Mouse (Mus musculus) forebrain, postnatal 0 days (tissue): ENCODE data around the gene Fam189a2. TPM values are rescaled to one million over a fixed set of nuclear protein-coding genes. Genes with fewer than 3 reads are reported as not detected.
A peak's percentile ranks its signal among the peaks of the same experiment; 100 is the strongest.

ENCODE experiments used
- ATAC-seq: fragments of 200-750 bp; cut with Nextera tagmentation; 2 replicates; pipeline ENCODE4 v1.8.0; 2017; ENCODE audit warnings: mild to moderate bottlenecking, moderate library complexity
- DNase-seq: peaks from one replicate; pipeline ENCODE4 v3.0.0-alpha.2; 2015
- H3K27ac ChIP-seq: fragments of 300-500 bp; sonication (generic); 2 replicates; pipeline ENCODE4 v1.5.1; 2014; ENCODE audit warnings: low read depth, mild to moderate bottlenecking, antibody characterized with exemption, low read length, moderate library complexity, mixed read lengths
- H3K27me3 ChIP-seq: fragments of 300-500 bp; sonication (generic); 2 replicates; pipeline ENCODE4 v1.6.1; 2014; ENCODE audit warnings: mild to moderate bottlenecking, low read length, mixed read lengths; ENCODE audit not compliant: insufficient read depth
- H3K36me3 ChIP-seq: fragments of 300-500 bp; sonication (generic); 2 replicates; pipeline ENCODE4 v1.6.1; 2014; ENCODE audit warnings: mild to moderate bottlenecking, moderate library complexity; ENCODE audit not compliant: insufficient read depth
- H3K4me1 ChIP-seq: fragments of 300-500 bp; sonication (generic); 2 replicates; pipeline ENCODE4 v1.6.1; 2014; ENCODE audit warnings: antibody characterized with exemption; ENCODE audit not compliant: insufficient read depth
- H3K4me2 ChIP-seq: fragments of 300-500 bp; sonication (generic); 2 replicates; pipeline ENCODE4 v1.6.1; 2014; ENCODE audit warnings: low read depth, mild to moderate bottlenecking, moderate library complexity
- H3K4me3 ChIP-seq: fragments of 300-500 bp; sonication (generic); 2 replicates; pipeline ENCODE4 v1.5.1; 2014; ENCODE audit warnings: low read depth, low read length, mixed read lengths
- H3K9ac ChIP-seq: fragments of 300-500 bp; sonication (generic); 2 replicates; pipeline ENCODE4 v1.6.1; 2014; ENCODE audit warnings: mild to moderate bottlenecking
- H3K9me3 ChIP-seq: fragments of 300-500 bp; sonication (generic); 2 replicates; pipeline ENCODE4 v1.6.1; 2016; ENCODE audit warnings: low read length
- CTCF ChIP-seq: sonication (generic); IDR thresholded peaks from 2 replicates; pipeline ENCODE4 v1.5.1; 2016; ENCODE audit warnings: antibody characterized with exemption, control low read depth, low read depth
- WGBS: fragments of 180-500 bp; shearing (Covaris S2); extraction: QIAGEN DNeasy Blood & Tissue Kit; methylation state at CpG from one replicate; pipeline ENCODE4 v1.1.7; 2014; 5-methylcytosine and 5-hydroxymethylcytosine counted together
- polyA plus RNA-seq: library from polyadenylated mRNA; unstranded; fragments of >200 nt; fragmentation: Nextera tagmentation; extraction: Ambion mirVana; gene quantifications from 2 replicates; pipeline ENCODE4 v1.2.1, GENCODE M21; 2015
- total RNA-seq: library from RNA; depleted of rRNA; stranded (reverse); fragments of >200 nt; gene quantifications from 2 replicates; pipeline ENCODE4 v1.2.3, GENCODE M21; 2014

Fam189a2 gene
- total and polyA plus RNA-seq, 2 experiments from 2014 or later, result 2.5 to 8.2 TPM

- 99% methylated on average over 2 of the region's 2 CpGs for WGBS
- Histone ChIP-seq H3K4me2 (no peak overlapping the region), H3K36me3 (no peaks in the 10 kb centered on the region), H3K27me3 (no peaks in the 10 kb centered on the region), H3K9ac (no peak overlapping the region), H3K4me1 (no peaks in the 10 kb centered on the region), H3K27ac (no peak overlapping the region), H3K9me3 (no peaks in the 10 kb centered on the region), H3K4me3 (no peak overlapping the region)
- no peak for ATAC-seq
- no peak for DNase-seq
- no peak for TF ChIP-seq CTCF
These were observed 11.6 kb upstream of the Fam189a2 start for GRCm38 (mm10) chr19:24042387-24042786.

GRCm38 (mm10) chr19:24039061-24039853, 8.4 kb upstream of the Fam189a2 start:
- Histone ChIP-seq H3K9ac (no peak overlapping the region), H3K4me3 (no peak overlapping the region), H3K9me3 (no peaks in the 10 kb centered on the region), H3K4me1 (no peaks in the 10 kb centered on the region), H3K27me3 (no peaks in the 10 kb centered on the region), H3K27ac (no peak overlapping the region), H3K4me2 (no peak overlapping the region), H3K36me3 (no peaks in the 10 kb centered on the region)
- DNase-seq, result no peak
- WGBS, result 54% methylated on average over 14 of the region's 14 CpGs
- no peak for ATAC-seq
- TF ChIP-seq CTCF, result no peak

- no peaks in the 10 kb centered on the region for H3K36me3 ChIP-seq
- H3K4me3 ChIP-seq, result no peak overlapping the region
- 20% methylated on average over 3 of the region's 3 CpGs for WGBS
- H3K4me2 ChIP-seq, result no peak overlapping the region
- ATAC-seq (no peak), DNase-seq (no peak)
- no peak overlapping the region for H3K27ac ChIP-seq
- peaks cover 5% of the 10 kb centered on the region; the same call in 1 of the 2 replicates for H3K4me1 ChIP-seq
- TF ChIP-seq CTCF, result no peak
- peaks cover 20% of the 10 kb centered on the region for H3K27me3 ChIP-seq
- no peaks in the 10 kb centered on the region for H3K9me3 ChIP-seq
- H3K9ac ChIP-seq, result no peak overlapping the region
These were observed 3.5 kb upstream of the Fam189a2 start for GRCm38 (mm10) chr19:24034367-24034766.

GRCm38 (mm10) chr19:24032654-24033236, 1.9 kb upstream of the Fam189a2 start:
- Histone ChIP-seq H3K9me3 (no peaks in the 10 kb centered on the region), H3K4me3 (no peak overlapping the region), H3K27me3 (peaks cover 21% of the 10 kb centered on the region), H3K4me1 (peaks cover 5% of the 10 kb centered on the region; the same call in 1 of the 2 replicates), H3K36me3 (no peaks in the 10 kb centered on the region), H3K4me2 (no peak overlapping the region), H3K27ac (no peak overlapping the region), H3K9ac (no peak overlapping the region)
- DNase-seq, result no peak
- TF ChIP-seq CTCF, result no peak
- 32% methylated on average over 5 of the region's 5 CpGs for WGBS
- ATAC-seq, result no peak

- DNase-seq, result peak; percentile 54
- Histone ChIP-seq H3K9me3 (no peaks in the 10 kb centered on the region), H3K9ac (peak overlapping the region; percentile 68), H3K4me3 (peak overlapping the region; percentile 74), H3K4me1 (peaks cover 5% of the 10 kb centered on the region; the same call in 1 of the 2 replicates), H3K4me2 (peak overlapping the region; percentile 88), H3K36me3 (no peaks in the 10 kb centered on the region), H3K27ac (0 out of 2 replicates have a peak overlapping the region, but pooled peaks have one; percentile 29), H3K27me3 (peaks cover 21% of the 10 kb centered on the region)
- ATAC-seq, result peak; percentile 85
- WGBS, result 5% methylated on average over 42 of the region's 49 CpGs
- TF ChIP-seq CTCF, result peak; percentile 36
These were observed 328 bp downstream of the Fam189a2 start for GRCm38 (mm10) chr19:24030511-24030870.

GRCm38 (mm10) chr19:24029616-24030510, 956 bp downstream of the Fam189a2 start:
- WGBS, result 15% methylated on average over 20 of the region's 20 CpGs
- no peak for TF ChIP-seq CTCF
- Histone ChIP-seq H3K9ac (peak overlapping the region; percentile 68), H3K4me1 (peaks cover 5% of the 10 kb centered on the region; the same call in 1 of the 2 replicates), H3K27me3 (peaks cover 21% of the 10 kb centered on the region), H3K9me3 (no peaks in the 10 kb centered on the region), H3K4me2 (peak overlapping the region; percentile 88), H3K4me3 (peak overlapping the region; percentile 74), H3K36me3 (no peaks in the 10 kb centered on the region), H3K27ac (no peak overlapping the region)
- no peak for DNase-seq
- no peak for ATAC-seq
